Mouse (Mus musculus) heart, postnatal 0 days (tissue): ENCODE results near the gene Ptcra.

ENCODE experiments used
- CTCF ChIP-seq: IDR thresholded peaks from 2 replicates; pipeline ENCODE4 v1.5.1; 2016; ENCODE audit warnings: antibody characterized with exemption, control low read depth, low read depth
- EP300 ChIP-seq: IDR thresholded peaks from 2 replicates; pipeline ENCODE4 v1.6.1; 2016; ENCODE audit warnings: antibody characterized with exemption, low read depth

DNA sequence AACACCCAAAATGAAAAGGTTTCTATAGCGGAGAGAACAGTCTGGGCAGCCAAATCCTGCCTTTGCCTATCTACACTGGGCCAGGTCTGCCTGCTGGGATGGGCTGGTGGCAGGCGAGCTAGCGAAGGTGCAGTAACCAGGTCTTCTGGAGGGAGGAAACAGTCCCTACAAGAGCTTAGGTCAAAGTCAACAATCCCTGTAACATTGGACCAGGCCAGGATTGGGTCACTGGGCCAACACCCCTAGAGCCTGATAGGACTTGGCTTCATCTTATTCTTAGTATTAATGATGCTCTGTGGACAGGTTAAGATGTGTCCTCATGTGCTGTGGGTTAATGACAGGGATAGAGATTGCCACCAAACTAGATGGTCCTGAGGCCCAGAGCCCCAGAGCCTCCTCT, 29.5 kb downstream of the Ptcra start:
- TF ChIP-seq CTCF: no peak
- TF ChIP-seq EP300: no peak
